Mouse (Mus musculus): ENCODE measurements around the gene Prpf8. TPM values are rescaled to one million over a fixed set of nuclear protein-coding genes. Genes with fewer than 3 reads are reported as not detected.

The Prpf8 gene
- polyA plus RNA-seq, 1 experiment: 35.1 TPM

DNA sequence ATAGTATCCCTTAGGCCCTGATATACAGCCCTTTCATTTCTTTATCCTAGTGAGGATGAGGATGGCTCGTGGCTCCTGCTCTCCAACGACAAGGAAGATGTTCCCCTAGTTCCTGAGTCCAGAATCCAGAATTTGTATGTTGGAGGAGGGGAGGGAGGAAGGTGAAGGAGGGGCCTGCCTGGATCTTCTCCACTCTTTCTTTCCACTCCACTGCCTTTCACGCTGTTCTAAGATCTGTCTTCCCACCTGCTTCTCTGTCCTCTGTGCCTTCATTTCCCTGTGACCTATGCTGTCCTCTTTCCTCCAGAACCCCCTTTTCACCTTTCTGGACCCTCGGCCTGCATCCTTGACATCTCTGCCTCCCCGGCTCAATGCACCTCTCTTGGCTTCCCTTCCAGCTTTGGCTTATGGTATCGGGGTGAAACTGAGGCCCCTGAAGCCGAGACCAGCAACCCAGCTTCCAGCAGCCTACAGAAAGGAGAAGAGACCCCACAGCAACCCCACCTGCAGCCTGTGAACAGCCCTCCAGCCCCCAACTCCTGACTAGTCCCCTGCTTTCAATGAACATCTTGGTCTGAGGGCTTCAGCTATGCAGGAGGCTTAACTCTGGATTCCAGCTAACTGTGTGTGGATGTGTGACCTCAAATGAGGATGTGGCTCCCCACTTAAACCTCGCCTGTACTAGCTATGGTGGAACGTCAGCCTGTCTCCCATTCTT lies 25.8 kb downstream of the Prpf8 start:
- Histone ChIP-seq H3K27me3 (replicated peaks) (no peaks in the 10 kb centered on the region), H3K9me3 (no peaks in the 10 kb centered on the region), H3K4me1 (peaks cover 81% of the 10 kb centered on the region), H3K36me3 (replicated peaks; ENCODE audit: low read length) (peaks cover 74% of the 10 kb centered on the region), H3K4me3 (replicated peaks) (peak overlapping the region; percentile 92)
- TF ChIP-seq FLI1 (IDR thresholded peaks at IDR 0.05; ENCODE audit: low read length) (no peak), GATA1 (IDR thresholded peaks at IDR 0.05; ENCODE audit: borderline replicate concordance, low read length) (no peak)

DNA sequence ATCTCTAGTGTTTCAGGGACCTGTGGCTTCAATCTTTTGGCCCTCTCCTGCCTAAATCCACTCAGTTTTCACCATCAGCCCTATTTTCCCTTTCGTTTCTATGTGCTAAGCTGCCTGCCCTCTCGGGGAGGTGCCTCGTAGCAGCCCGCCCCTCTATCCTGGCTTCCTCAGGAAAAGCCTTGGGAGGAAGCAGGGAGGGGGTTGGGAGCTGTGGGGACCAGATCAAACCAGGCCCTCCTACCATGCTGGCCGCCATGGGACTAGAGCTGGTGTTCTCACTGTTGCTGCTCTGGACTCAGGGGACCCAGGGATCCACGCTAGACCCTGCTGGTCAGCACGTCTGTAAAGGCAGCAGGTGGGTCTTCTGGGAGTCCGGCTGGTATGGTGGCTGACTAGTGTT lies 26.7 kb downstream of the Prpf8 start, which contains the start of gene Scarf1:
Gene Scarf1, plus strand, starts transcription at position 205 of the 400 bp plus-strand sequence.
- Histone ChIP-seq H3K4me3 (replicated peaks) (peak within 1 kb of the TSS; percentile 92), H3K36me3 (replicated peaks; ENCODE audit: low read length) (peaks cover 71% of the 10 kb centered on the region), H3K4me1 (peaks cover 77% of the 10 kb centered on the region), H3K27me3 (replicated peaks) (no peaks in the 10 kb centered on the region), H3K9me3 (no peaks in the 10 kb centered on the region)
- TF ChIP-seq GATA1 (IDR thresholded peaks at IDR 0.05; ENCODE audit: borderline replicate concordance, low read length) (no peak), FLI1 (IDR thresholded peaks at IDR 0.05; ENCODE audit: low read length) (no peak)

DNA sequence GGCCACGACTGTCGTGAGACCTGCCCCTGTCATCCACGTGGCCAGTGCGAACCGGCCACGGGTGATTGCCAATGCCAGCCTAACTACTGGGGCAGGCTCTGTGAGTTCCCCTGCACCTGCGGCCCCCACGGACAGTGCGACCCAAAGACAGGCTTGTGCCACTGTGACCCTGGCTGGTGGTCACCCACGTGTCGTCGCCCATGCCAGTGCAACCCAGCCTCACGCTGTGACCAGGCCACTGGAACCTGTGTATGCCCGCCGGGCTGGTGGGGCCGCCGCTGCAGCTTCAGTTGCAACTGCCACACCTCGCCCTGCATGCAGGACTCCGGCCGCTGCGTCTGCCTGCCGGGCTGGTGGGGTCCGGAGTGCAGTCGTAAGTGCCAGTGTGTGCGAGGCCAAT lies 28.6 kb downstream of the Prpf8 start:
- peak overlapping the region; percentile 42 for H3K4me3 ChIP-seq (replicated peaks)
- no peak for TF ChIP-seq GATA1 (IDR thresholded peaks at IDR 0.05; ENCODE audit: borderline replicate concordance, low read length)
- TF ChIP-seq FLI1 (IDR thresholded peaks at IDR 0.05; ENCODE audit: low read length): no peak
- peaks cover 61% of the 10 kb centered on the region for H3K36me3 ChIP-seq (replicated peaks; ENCODE audit: low read length)
- peaks cover 62% of the 10 kb centered on the region for H3K4me1 ChIP-seq
- no peaks in the 10 kb centered on the region for H3K9me3 ChIP-seq
- H3K27me3 ChIP-seq (replicated peaks): peaks cover 1% of the 10 kb centered on the region

DNA sequence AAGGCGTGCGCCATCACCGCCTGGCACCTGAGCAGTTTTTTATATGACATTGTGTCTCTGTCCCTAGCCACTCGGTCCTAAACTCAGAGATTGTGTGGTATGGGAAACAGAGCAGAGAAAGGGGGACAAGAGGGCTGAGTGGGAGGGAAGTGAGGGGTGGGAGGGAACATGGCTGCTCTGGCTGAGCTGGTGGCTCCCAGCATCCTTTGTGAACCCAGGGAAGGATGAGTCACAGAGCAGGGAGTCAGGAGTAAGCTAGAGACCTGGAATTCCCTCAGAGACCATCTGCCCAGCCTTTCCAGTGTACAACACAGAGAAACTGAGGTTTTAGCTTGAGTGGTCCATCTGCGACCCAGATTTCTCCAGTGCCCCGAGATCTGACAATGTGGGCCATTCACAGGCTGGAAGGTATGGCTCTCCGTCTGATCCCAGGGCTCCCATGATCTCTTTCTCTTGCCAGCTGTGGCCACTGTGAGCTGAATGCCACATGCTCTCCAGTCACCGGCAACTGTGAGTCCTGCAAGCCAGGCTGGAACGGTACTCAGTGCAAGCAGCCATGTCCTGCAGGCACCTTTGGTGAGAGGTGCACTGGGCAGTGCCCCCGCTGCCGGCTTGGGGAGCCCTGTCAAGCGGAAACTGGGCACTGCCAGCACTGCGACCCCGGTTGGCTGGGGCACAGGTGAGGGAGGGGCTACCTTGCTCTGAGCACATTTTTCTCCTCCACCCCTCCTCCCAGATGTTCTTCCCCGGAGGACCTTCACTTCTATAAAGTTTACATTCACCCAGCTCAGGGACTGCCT lies 33.4 kb downstream of the Prpf8 start:
- H3K36me3 ChIP-seq (replicated peaks; ENCODE audit: low read length): peaks cover 79% of the 10 kb centered on the region
- peaks cover 2% of the 10 kb centered on the region for H3K27me3 ChIP-seq (replicated peaks)
- TF ChIP-seq GATA1 (IDR thresholded peaks at IDR 0.05; ENCODE audit: borderline replicate concordance, low read length) (no peak), FLI1 (IDR thresholded peaks at IDR 0.05; ENCODE audit: low read length) (no peak)
- H3K4me1 ChIP-seq: peaks cover 31% of the 10 kb centered on the region
- no peak overlapping the region for H3K4me3 ChIP-seq (replicated peaks)
- no peaks in the 10 kb centered on the region for H3K9me3 ChIP-seq

DNA sequence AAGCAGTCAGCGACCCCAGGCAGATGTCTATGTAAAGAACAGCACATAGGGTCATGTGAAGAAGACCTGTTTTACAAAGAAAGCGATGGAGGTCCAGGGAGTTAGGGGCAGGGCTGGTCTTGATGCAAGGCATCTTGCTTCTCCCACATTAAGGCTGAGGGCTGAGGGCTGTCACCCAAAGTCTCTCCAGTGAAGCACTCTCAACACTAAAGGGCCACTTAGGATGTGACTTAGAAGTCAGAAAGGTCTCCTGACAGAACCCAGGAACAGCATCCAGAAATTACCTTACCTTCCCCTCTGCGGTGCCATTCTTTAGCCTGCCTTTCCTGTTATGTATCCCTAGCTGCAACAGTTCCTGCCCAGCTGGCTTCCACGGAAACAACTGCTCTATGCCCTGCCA lies 35.0 kb downstream of the Prpf8 start:
- Histone ChIP-seq H3K4me1 (peaks cover 23% of the 10 kb centered on the region), H3K9me3 (no peaks in the 10 kb centered on the region), H3K36me3 (replicated peaks; ENCODE audit: low read length) (peaks cover 81% of the 10 kb centered on the region), H3K27me3 (replicated peaks) (peaks cover 2% of the 10 kb centered on the region), H3K4me3 (replicated peaks) (no peak overlapping the region)
- TF ChIP-seq FLI1 (IDR thresholded peaks at IDR 0.05; ENCODE audit: low read length) (no peak), GATA1 (IDR thresholded peaks at IDR 0.05; ENCODE audit: borderline replicate concordance, low read length) (no peak)

DNA sequence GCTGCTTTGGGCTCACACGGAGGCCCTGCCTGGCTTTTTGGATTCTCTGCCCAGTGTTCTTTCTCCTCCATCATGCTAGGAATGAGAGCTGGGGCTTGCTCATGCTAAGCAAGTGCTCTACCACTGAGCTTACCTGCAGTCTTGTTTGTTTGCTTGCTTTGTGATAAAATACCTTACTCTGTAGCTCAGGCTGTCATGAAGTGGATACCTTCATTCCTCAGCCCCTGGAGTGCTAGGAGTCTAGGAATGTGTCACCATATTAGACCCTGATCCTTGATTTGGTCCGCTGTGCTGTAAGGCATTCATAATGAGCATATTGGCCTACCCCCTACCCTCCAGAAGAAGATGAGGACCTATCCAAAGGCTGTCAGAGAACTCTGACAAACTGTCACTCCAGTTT lies 36.2 kb downstream of the Prpf8 start:
- peaks cover 79% of the 10 kb centered on the region for H3K36me3 ChIP-seq (replicated peaks; ENCODE audit: low read length)
- peaks cover 2% of the 10 kb centered on the region for H3K27me3 ChIP-seq (replicated peaks)
- peaks cover 21% of the 10 kb centered on the region for H3K4me1 ChIP-seq
- TF ChIP-seq FLI1 (IDR thresholded peaks at IDR 0.05; ENCODE audit: low read length) (no peak), GATA1 (IDR thresholded peaks at IDR 0.05; ENCODE audit: borderline replicate concordance, low read length) (no peak)
- no peak overlapping the region for H3K4me3 ChIP-seq (replicated peaks)
- no peaks in the 10 kb centered on the region for H3K9me3 ChIP-seq

DNA sequence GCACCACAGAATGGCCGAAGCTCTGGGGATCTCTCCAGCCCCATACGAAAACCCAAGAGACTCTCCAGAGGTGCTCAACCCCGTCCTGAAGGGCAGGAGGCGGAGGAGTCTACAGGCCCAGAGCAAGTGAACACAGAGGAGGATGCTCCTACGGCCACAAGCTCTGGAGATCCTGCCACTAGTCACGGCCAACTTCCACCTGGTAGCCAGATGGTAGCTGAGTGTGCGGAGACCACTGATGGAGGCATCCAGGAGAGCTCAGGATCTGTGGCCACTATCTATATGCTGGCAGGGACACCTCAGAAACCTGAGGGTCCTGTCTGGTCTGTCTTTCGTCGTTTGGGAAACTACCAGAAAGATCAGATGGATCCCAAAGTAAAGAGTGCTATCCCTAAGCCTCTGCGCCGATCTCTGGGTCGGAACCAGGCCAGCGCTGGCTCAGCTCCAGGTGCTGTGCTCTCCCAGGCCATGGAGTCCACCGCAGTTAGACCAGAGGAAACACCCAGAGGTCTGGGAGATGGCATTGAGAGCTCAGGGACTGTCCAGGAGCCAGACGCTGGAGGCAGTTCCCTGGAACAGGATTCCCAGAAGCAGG lies 39.0 kb downstream of the Prpf8 start:
- no peak for TF ChIP-seq FLI1 (IDR thresholded peaks at IDR 0.05; ENCODE audit: low read length)
- TF ChIP-seq GATA1 (IDR thresholded peaks at IDR 0.05; ENCODE audit: borderline replicate concordance, low read length): no peak
- Histone ChIP-seq H3K4me3 (replicated peaks) (no peak overlapping the region), H3K36me3 (replicated peaks; ENCODE audit: low read length) (peaks cover 83% of the 10 kb centered on the region), H3K9me3 (no peaks in the 10 kb centered on the region), H3K27me3 (replicated peaks) (no peaks in the 10 kb centered on the region), H3K4me1 (peaks cover 22% of the 10 kb centered on the region)

DNA sequence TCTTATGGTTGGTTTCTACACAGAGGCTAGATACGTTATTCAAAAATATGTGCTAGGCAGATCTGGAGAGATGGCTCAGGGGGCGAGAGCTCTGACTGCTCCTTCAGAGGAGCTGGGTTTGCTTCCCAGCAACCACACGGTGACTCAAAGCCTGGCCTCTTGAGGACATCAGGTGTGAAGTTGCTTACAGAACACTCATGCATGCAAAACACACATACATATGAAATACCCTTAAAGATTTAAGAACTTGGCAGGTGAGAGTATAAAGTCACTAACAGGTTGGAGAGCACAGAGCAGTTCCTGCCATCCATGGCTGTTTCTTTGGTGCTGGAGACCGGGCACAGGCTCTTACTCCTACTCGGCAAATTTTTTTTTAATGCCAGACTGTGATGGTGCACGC lies 40.3 kb downstream of the Prpf8 start:
- TF ChIP-seq FLI1 (IDR thresholded peaks at IDR 0.05; ENCODE audit: low read length) (no peak), GATA1 (IDR thresholded peaks at IDR 0.05; ENCODE audit: borderline replicate concordance, low read length) (no peak)

DNA sequence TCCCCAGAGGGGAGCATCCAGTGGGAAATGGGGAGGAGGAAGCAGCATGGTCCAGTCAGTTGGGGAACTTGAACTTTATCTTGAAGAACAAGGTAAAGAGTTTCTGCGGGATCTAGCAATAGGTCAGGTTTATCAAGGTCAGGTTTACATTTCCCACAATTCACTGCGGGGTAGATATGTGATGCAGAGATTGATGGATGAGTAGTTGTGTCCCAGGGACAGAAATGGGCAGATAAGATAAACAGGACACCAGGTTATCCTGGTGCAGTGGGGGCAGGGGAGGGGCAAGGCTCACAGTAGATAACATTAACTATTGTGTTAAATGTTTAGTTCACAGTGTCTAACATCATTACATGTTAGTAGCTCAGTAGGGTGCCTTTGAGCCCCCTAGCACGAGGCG lies 43.2 kb downstream of the Prpf8 start:
- H3K9me3 ChIP-seq: no peaks in the 10 kb centered on the region
- H3K36me3 ChIP-seq (replicated peaks; ENCODE audit: low read length): peaks cover 49% of the 10 kb centered on the region
- H3K4me3 ChIP-seq (replicated peaks): peak overlapping the region; percentile 99
- H3K4me1 ChIP-seq: peaks cover 39% of the 10 kb centered on the region
- no peaks in the 10 kb centered on the region for H3K27me3 ChIP-seq (replicated peaks)
- TF ChIP-seq FLI1 (IDR thresholded peaks at IDR 0.05; ENCODE audit: low read length) (no peak), GATA1 (IDR thresholded peaks at IDR 0.05; ENCODE audit: borderline replicate concordance, low read length) (no peak)

More for the DNA sequence above, 40.3 kb downstream of the Prpf8 start:
- no peak overlapping the region for H3K4me3 ChIP-seq (replicated peaks)
- H3K4me1 ChIP-seq: peaks cover 20% of the 10 kb centered on the region
- peaks cover 74% of the 10 kb centered on the region for H3K36me3 ChIP-seq (replicated peaks; ENCODE audit: low read length)
- no peaks in the 10 kb centered on the region for H3K9me3 ChIP-seq
- no peaks in the 10 kb centered on the region for H3K27me3 ChIP-seq (replicated peaks)
